Mouse (Mus musculus) C2C12 (cell line): ENCODE measurements around the gene Zfp334. TPM values are rescaled to one million over a fixed set of nuclear protein-coding genes. Genes with fewer than 3 reads are reported as not detected.

Experiments used
- H3K27me3 ChIP-seq: one replicate; pipeline ENCODE4 v1.6.1; 2011; ENCODE audit not compliant: control insufficient read depth, insufficient read depth, insufficient read length
- H3K36me3 ChIP-seq: one replicate; pipeline ENCODE4 v1.6.1; 2011; ENCODE audit not compliant: control insufficient read depth, insufficient read depth
- H3K4me3 ChIP-seq: one replicate; pipeline ENCODE4 v1.5.1; 2011; ENCODE audit warnings: mild to moderate bottlenecking, control low read depth; ENCODE audit not compliant: poor library complexity, insufficient read depth, severe bottlenecking
- H3K79me2 ChIP-seq: one replicate; pipeline ENCODE4 v1.6.1; 2011; ENCODE audit not compliant: control insufficient read depth, insufficient read depth
- H3K79me3 ChIP-seq: one replicate; pipeline ENCODE4 v1.6.1; 2011; ENCODE audit warnings: low read depth, control low read depth
- H3ac ChIP-seq: one replicate; pipeline ENCODE3; 2011; ENCODE audit warnings: low read depth; ENCODE audit not compliant: control insufficient read depth, insufficient read length
- CEBPB ChIP-seq: IDR thresholded peaks from one replicate; pipeline ENCODE4 v1.6.1; 2011; ENCODE audit warnings: low read depth, mild to moderate bottlenecking, control low read depth, moderate library complexity
- CTCF ChIP-seq: IDR thresholded peaks from one replicate; pipeline ENCODE4 v1.5.1; 2011; ENCODE audit not compliant: control insufficient read depth, insufficient read depth, insufficient read length
- FOSL1 ChIP-seq: IDR thresholded peaks from one replicate; pipeline ENCODE4 v1.8.0; 2011; ENCODE audit warnings: mild to moderate bottlenecking, low read length; ENCODE audit not compliant: poor library complexity, insufficient read depth, severe bottlenecking
- MAX ChIP-seq: IDR thresholded peaks from one replicate; pipeline ENCODE4 v1.6.1; 2011; ENCODE audit warnings: mild to moderate bottlenecking, control low read depth
- MYOD1 ChIP-seq: IDR thresholded peaks from one replicate; pipeline ENCODE4 v1.6.1; 2011; ENCODE audit warnings: low read depth; ENCODE audit not compliant: control insufficient read depth, insufficient read length
- MYOG ChIP-seq: IDR thresholded peaks from one replicate; pipeline ENCODE4 v1.6.1; 2011; ENCODE audit not compliant: control insufficient read depth, insufficient read length; ENCODE audit errors: extremely low read depth
- USF1 ChIP-seq: IDR thresholded peaks from one replicate; pipeline ENCODE4 v1.6.1; 2011; ENCODE audit warnings: low read depth, mild to moderate bottlenecking, control low read depth, moderate library complexity
- polyA plus RNA-seq: library from polyadenylated mRNA; unstranded; fragments of >200 nt; fragmentation: generic; extraction: Trizol; gene quantifications from one replicate; pipeline ENCODE4 v1.2.1, GENCODE M21; 2012; ENCODE audit warnings: missing spikeins

The Zfp334 gene
- polyA plus RNA-seq, 1 experiment = 2.5 TPM

GRCm38 (mm10) chr2:165389299-165389952 lies 1.4 kb upstream of the Zfp334 start:
- H3K27me3 ChIP-seq = no peaks in the 10 kb centered on the region
- peaks cover 8% of the 10 kb centered on the region for H3K79me2 ChIP-seq
- no peaks in the 10 kb centered on the region for H3K36me3 ChIP-seq
- no peak overlapping the region for H3K4me3 ChIP-seq
- H3ac ChIP-seq = no peak overlapping the region
- TF ChIP-seq MYOD1 (no peak), MYOG (no peak), USF1 (no peak), CEBPB (no peak), CTCF (no peak), MAX (no peak), FOSL1 (no peak)
- no peaks in the 10 kb centered on the region for H3K79me3 ChIP-seq

- H3K36me3 ChIP-seq = peaks cover 10% of the 10 kb centered on the region
- peak overlapping the region; percentile 30 for H3K4me3 ChIP-seq
- peaks cover 8% of the 10 kb centered on the region for H3K79me2 ChIP-seq
- TF ChIP-seq MYOG (no peak), MYOD1 (no peak), USF1 (no peak), MAX (no peak), CEBPB (no peak), FOSL1 (no peak), CTCF (no peak)
- peak overlapping the region; percentile 70 for H3ac ChIP-seq
- H3K79me3 ChIP-seq = no peaks in the 10 kb centered on the region
- no peaks in the 10 kb centered on the region for H3K27me3 ChIP-seq
Observed at GRCm38 (mm10) chr2:165387370-165387769, 689 bp downstream of the Zfp334 start.

DNA sequence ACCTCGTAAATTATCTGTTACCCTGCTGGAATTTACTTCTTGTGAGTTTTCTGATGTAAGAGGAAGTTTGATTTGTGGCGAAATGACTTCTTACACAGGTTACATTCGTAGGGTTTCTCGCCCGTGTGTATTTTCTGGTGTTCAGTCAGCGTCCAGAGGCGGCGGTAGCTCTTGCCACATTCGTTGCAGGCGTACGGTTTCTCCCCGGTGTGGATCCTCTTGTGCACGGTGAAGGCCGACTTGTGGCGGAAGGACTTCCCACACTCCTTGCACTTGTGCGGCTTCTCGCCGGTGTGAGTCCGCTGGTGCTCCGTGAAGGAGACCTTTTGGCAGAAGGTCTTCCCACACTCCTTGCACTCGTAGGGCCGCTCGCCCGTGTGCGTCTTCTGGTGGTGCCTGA lies 8.0 kb downstream of the Zfp334 start:
- Histone ChIP-seq H3K4me3 (no peak overlapping the region), H3K27me3 (no peaks in the 10 kb centered on the region), H3K79me2 (no peaks in the 10 kb centered on the region), H3K79me3 (no peaks in the 10 kb centered on the region), H3K36me3 (peaks cover 41% of the 10 kb centered on the region), H3ac (no peak overlapping the region)
- TF ChIP-seq CEBPB (no peak), MAX (no peak), FOSL1 (no peak), CTCF (no peak), USF1 (no peak), MYOD1 (no peak), MYOG (no peak)

- Histone ChIP-seq H3K79me2 (no peaks in the 10 kb centered on the region), H3K79me3 (no peaks in the 10 kb centered on the region), H3ac (no peak overlapping the region), H3K27me3 (no peaks in the 10 kb centered on the region), H3K4me3 (no peak overlapping the region), H3K36me3 (peaks cover 19% of the 10 kb centered on the region)
- TF ChIP-seq MAX (no peak), CTCF (no peak), USF1 (no peak)
Observed at GRCm38 (mm10) chr2:165376001-165376400, 12.1 kb downstream of the Zfp334 start.

DNA sequence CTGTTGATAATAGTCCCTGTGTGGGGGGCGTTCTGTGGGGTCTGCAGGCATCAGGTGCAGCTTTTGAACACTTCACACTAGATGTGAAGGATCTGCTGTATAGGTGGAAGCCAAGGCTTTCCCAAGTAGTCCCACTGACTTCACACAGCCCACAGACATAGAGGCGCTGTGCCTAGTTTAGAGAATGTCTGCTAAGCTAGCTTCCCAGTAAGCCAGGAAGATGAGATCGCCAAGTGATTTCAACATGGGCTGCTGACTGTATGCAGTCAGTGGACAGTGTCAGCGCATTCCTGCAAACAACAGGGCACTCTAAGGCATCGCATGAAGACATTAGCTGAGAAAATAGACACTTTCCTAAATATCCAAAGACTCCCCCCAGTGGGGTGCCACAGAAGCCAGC lies 12.6 kb downstream of the Zfp334 start:
- no peak overlapping the region for H3ac ChIP-seq
- no peaks in the 10 kb centered on the region for H3K27me3 ChIP-seq
- no peaks in the 10 kb centered on the region for H3K79me2 ChIP-seq
- TF ChIP-seq MYOD1 = no peak
- no peak for TF ChIP-seq MAX
- no peak for TF ChIP-seq USF1
- TF ChIP-seq FOSL1 = no peak
- TF ChIP-seq CTCF = no peak
- H3K4me3 ChIP-seq = no peak overlapping the region
- peaks cover 14% of the 10 kb centered on the region for H3K36me3 ChIP-seq
- no peaks in the 10 kb centered on the region for H3K79me3 ChIP-seq

GRCm38 (mm10) chr2:165371066-165371465 lies 17.0 kb downstream of the Zfp334 start:
- no peak for TF ChIP-seq MYOD1
- no peak for TF ChIP-seq MYOG
- no peak for TF ChIP-seq FOSL1
- H3K4me3 ChIP-seq = no peak overlapping the region
- no peaks in the 10 kb centered on the region for H3K36me3 ChIP-seq
- H3K79me2 ChIP-seq = no peaks in the 10 kb centered on the region
- H3ac ChIP-seq = no peak overlapping the region
- no peaks in the 10 kb centered on the region for H3K79me3 ChIP-seq
- peaks cover 8% of the 10 kb centered on the region for H3K27me3 ChIP-seq
